Mouse (Mus musculus): Measurements from ENCODE around the gene Atoh7. TPM values are rescaled to one million over a fixed set of nuclear protein-coding genes. Genes with fewer than 3 reads are reported as not detected.

Atoh7 gene
- polyA plus RNA-seq, 1 experiment from 2014 or later: 2.0 TPM

Other genes starting within 250 kb of the Atoh7 start
- gene Tet1, start 190.7 kb upstream of the Atoh7 start, polyA plus RNA-seq (2014; fragmentation: Nextera tagmentation; extraction: Ambion mirVana): 33.3 and 36.0 TPM in 2 replicates
- 9.6 and 10.6 TPM in 2 replicates for gene Slc25a16, start 179.0 kb upstream of the Atoh7 start, polyA plus RNA-seq (2014; fragmentation: Nextera tagmentation; extraction: Ambion mirVana)
- gene Dna2, start 152.6 kb upstream of the Atoh7 start, polyA plus RNA-seq (2014; fragmentation: Nextera tagmentation; extraction: Ambion mirVana): 22.0 and 25.2 TPM in 2 replicates
- gene Rufy2, start 119.4 kb upstream of the Atoh7 start, polyA plus RNA-seq (2014; fragmentation: Nextera tagmentation; extraction: Ambion mirVana): 21.0 and 23.2 TPM in 2 replicates
- 172 and 174 TPM in 2 replicates for gene Hnrnph3, start 75.4 kb upstream of the Atoh7 start, polyA plus RNA-seq (2014; fragmentation: Nextera tagmentation; extraction: Ambion mirVana)
- gene Pbld2, start 75.3 kb upstream of the Atoh7 start, polyA plus RNA-seq (2014; fragmentation: Nextera tagmentation; extraction: Ambion mirVana): 0.76 and 1.7 TPM in 2 replicates
- gene Pbld1, start 39.5 kb upstream of the Atoh7 start, polyA plus RNA-seq (2014; fragmentation: Nextera tagmentation; extraction: Ambion mirVana): 0.73 and 0.96 TPM in 2 replicates
- gene Mypn, start 104.3 kb downstream of the Atoh7 start, polyA plus RNA-seq (2014; fragmentation: Nextera tagmentation; extraction: Ambion mirVana): 0.12 TPM in 1 of 2 replicates, not detected in the other
- gene Herc4, start 144.2 kb downstream of the Atoh7 start, polyA plus RNA-seq (2014; fragmentation: Nextera tagmentation; extraction: Ambion mirVana): 53.9 and 54.6 TPM in 2 replicates